Mouse (Mus musculus) granulocyte monocyte progenitor cell, adult 5-6 weeks (primary cell): ENCODE results near the gene Calml4. TPM values are rescaled to one million over a fixed set of nuclear protein-coding genes. Genes with fewer than 3 reads are reported as not detected.

Experiments
- ATAC-seq: replicated peaks from 2 replicates; pipeline ENCODE4 v1.8.0; 2016; ENCODE audit warnings: mild to moderate bottlenecking, moderate TSS enrichment, inconsistent platforms; ENCODE audit not compliant: poor library complexity, severe bottlenecking
- total RNA-seq, 2 experiments: library from RNA; stranded (forward) in 1 of 2; stranded (reverse) in 1 of 2; fragments of 200-712, 200-1000 nt in 1 of 2; fragments of >200 nt in 1 of 2; fragmentation: Nextera tagmentation in 1 of 2; gene quantifications; 2 replicates each; pipeline ENCODE4 v1.2.3; 2014 to 2017

The Calml4 gene
- total RNA-seq, 2 experiments from 2014 or later: 2.3 to 6.9 TPM

GRCm38 (mm10) chr9:62877825-62878224 is 19.9 kb downstream of the Calml4 start:
- no peak for ATAC-seq

- no peak for ATAC-seq
Observed at GRCm38 (mm10) chr9:62881871-62882270, 24.0 kb downstream of the Calml4 start.

GRCm38 (mm10) chr9:62894486-62894885 is 36.6 kb downstream of the Calml4 start:
- peak; percentile 63 for ATAC-seq

- no peak for ATAC-seq
Observed at GRCm38 (mm10) chr9:62901736-62902135, 43.9 kb downstream of the Calml4 start.

- ATAC-seq: peak; percentile 97
Observed at GRCm38 (mm10) chr9:62903841-62904240, 46.0 kb downstream of the Calml4 start.

GRCm38 (mm10) chr9:62905039-62905438 is 47.2 kb downstream of the Calml4 start:
- no peak for ATAC-seq

- peak; percentile 90 for ATAC-seq
Observed at GRCm38 (mm10) chr9:62913390-62914069, 55.6 kb downstream of the Calml4 start.

- ATAC-seq: no peak
Observed at GRCm38 (mm10) chr9:62917059-62917458, 59.2 kb downstream of the Calml4 start.

GRCm38 (mm10) chr9:62920877-62921276 is 63.0 kb downstream of the Calml4 start:
- ATAC-seq: 0 out of 2 replicates have a peak, but pooled peaks have one; percentile 40

GRCm38 (mm10) chr9:62924886-62925610 is 67.2 kb downstream of the Calml4 start:
- no peak for ATAC-seq

Other genes starting within 250 kb of the Calml4 start
- gene Itga11, start 180.3 kb upstream of the Calml4 start, total RNA-seq (2014; fragmentation: Nextera tagmentation): not detected in 2 replicates
- 0.22 TPM in 1 of 2 replicates, not detected in the other for gene Itga11, start 180.3 kb upstream of the Calml4 start, total RNA-seq (2017)
- gene Fem1b, start 46.1 kb upstream of the Calml4 start, total RNA-seq (2014; fragmentation: Nextera tagmentation): 22.2 and 27.5 TPM in 2 replicates
- gene Fem1b, start 46.1 kb upstream of the Calml4 start, total RNA-seq (2017): 43.9 and 53.9 TPM in 2 replicates
- 61.8 and 79.0 TPM in 2 replicates for gene Cln6, start 19.3 kb upstream of the Calml4 start, total RNA-seq (2014; fragmentation: Nextera tagmentation)
- 17.0 and 20.7 TPM in 2 replicates for gene Cln6, start 19.3 kb upstream of the Calml4 start, total RNA-seq (2017)
- gene Pias1, start 129.8 kb downstream of the Calml4 start, total RNA-seq (2014; fragmentation: Nextera tagmentation): 44.4 and 57.8 TPM in 2 replicates
- 19.0 and 38.3 TPM in 2 replicates for gene Pias1, start 129.8 kb downstream of the Calml4 start, total RNA-seq (2017)